Mouse (Mus musculus): ENCODE data around the gene Tm4sf19. TPM values are rescaled to one million over a fixed set of nuclear protein-coding genes. Genes with fewer than 3 reads are reported as not detected.

Tm4sf19 gene
- total RNA-seq, 1 experiment: not detected

GRCm38 (mm10) chr16:32407730-32408129 lies 7.4 kb downstream of the Tm4sf19 start:
- in situ Hi-C loops (cut with MboI; ENCODE audit: low sequenced_read_pairs in 2 of 2, unreplicated experiment in 2 of 2): no loop called here
- H3K27ac ChIP-seq (ENCODE audit: insufficient read depth, low read depth, low read length, poor library complexity, severe bottlenecking): no peak overlapping the region

GRCm38 (mm10) chr16:32417457-32417856 lies 17.2 kb downstream of the Tm4sf19 start:
- H3K9me3 ChIP-seq (ENCODE audit: control insufficient read depth, insufficient read depth, low read depth, low read length): no peaks in the 10 kb centered on the region
- in situ Hi-C loops (cut with MboI; ENCODE audit: low sequenced_read_pairs in 2 of 2, unreplicated experiment in 2 of 2): no loop called here
- TF ChIP-seq ZNF384 (IDR thresholded peaks at IDR 0.05; ENCODE audit: low read depth, low read length) (no peak), MAFK (IDR thresholded peaks at IDR 0.05; ENCODE audit: insufficient read depth, low read depth, low read length) (no peak), HCFC1 (IDR thresholded peaks at IDR 0.05; ENCODE audit: borderline replicate concordance, insufficient read depth, low read length) (no peak), CHD2 (IDR thresholded peaks at IDR 0.05; ENCODE audit: low read depth, low read length) (no peak), ZC3H11A (IDR thresholded peaks at IDR 0.05; ENCODE audit: borderline replicate concordance, low read depth, low read length) (no peak)
- no peak overlapping the region for H3K27ac ChIP-seq (ENCODE audit: insufficient read depth, low read depth, low read length, poor library complexity, severe bottlenecking)
- H3K4me1 ChIP-seq (ENCODE audit: control insufficient read depth in 2 of 2, insufficient read depth in 2 of 2, low read length in 2 of 2, poor library complexity in 1 of 2): no peaks in the 10 kb centered on the region; a peak in 1 of 4 replicates
- no peak overlapping the region for H3K9ac ChIP-seq (ENCODE audit: insufficient read depth, low read depth, low read length, poor library complexity, severe bottlenecking)
- H3K4me3 ChIP-seq (ENCODE audit: insufficient read depth in 1 of 2, low read depth in 1 of 2, low read length in 2 of 2, poor library complexity in 1 of 2, severe bottlenecking in 1 of 2): no peak overlapping the region
- no peak for DNase-seq (ENCODE audit: low read depth, low spot score)
- no peaks in the 10 kb centered on the region for H3K36me3 ChIP-seq (ENCODE audit: control insufficient read depth, insufficient read depth, low read length, poor library complexity, severe bottlenecking)

More at GRCm38 (mm10) chr16:32407730-32408129, 7.4 kb downstream of the Tm4sf19 start:
- Histone ChIP-seq H3K4me3 (ENCODE audit: insufficient read depth in 1 of 2, low read depth in 1 of 2, low read length in 2 of 2, poor library complexity in 1 of 2, severe bottlenecking in 1 of 2) (no peak overlapping the region), H3K9ac (ENCODE audit: insufficient read depth, low read depth, low read length, poor library complexity, severe bottlenecking) (no peak overlapping the region), H3K4me1 (ENCODE audit: control insufficient read depth in 2 of 2, insufficient read depth in 2 of 2, low read length in 2 of 2, poor library complexity in 1 of 2) (no peaks in the 10 kb centered on the region), H3K36me3 (ENCODE audit: control insufficient read depth, insufficient read depth, low read length, poor library complexity, severe bottlenecking) (no peaks in the 10 kb centered on the region), H3K9me3 (ENCODE audit: control insufficient read depth, insufficient read depth, low read depth, low read length) (no peaks in the 10 kb centered on the region)
- TF ChIP-seq ZNF384 (IDR thresholded peaks at IDR 0.05; ENCODE audit: low read depth, low read length) (no peak), ZC3H11A (IDR thresholded peaks at IDR 0.05; ENCODE audit: borderline replicate concordance, low read depth, low read length) (no peak), HCFC1 (IDR thresholded peaks at IDR 0.05; ENCODE audit: borderline replicate concordance, insufficient read depth, low read length) (no peak), CHD2 (IDR thresholded peaks at IDR 0.05; ENCODE audit: low read depth, low read length) (no peak), MAFK (IDR thresholded peaks at IDR 0.05; ENCODE audit: insufficient read depth, low read depth, low read length) (no peak)
- DNase-seq (ENCODE audit: low read depth, low spot score): no peak

GRCm38 (mm10) chr16:32419517-32420483 lies 19.5 kb downstream of the Tm4sf19 start, which contains the start of gene Tctex1d2:
Gene Tctex1d2, plus strand, starts transcription at chr16:32419702.
- Histone ChIP-seq H3K4me1 (ENCODE audit: control insufficient read depth in 2 of 2, insufficient read depth in 2 of 2, low read length in 2 of 2, poor library complexity in 1 of 2) (no peaks in the 10 kb centered on the region; a peak in 1 of 4 replicates), H3K36me3 (ENCODE audit: control insufficient read depth, insufficient read depth, low read length, poor library complexity, severe bottlenecking) (no peaks in the 10 kb centered on the region), H3K9ac (ENCODE audit: insufficient read depth, low read depth, low read length, poor library complexity, severe bottlenecking) (peak within 1 kb of the TSS; percentile 73), H3K4me3 (ENCODE audit: insufficient read depth in 1 of 2, low read depth in 1 of 2, low read length in 2 of 2, poor library complexity in 1 of 2, severe bottlenecking in 1 of 2) (peak within 1 kb of the TSS; percentile 83), H3K9me3 (ENCODE audit: control insufficient read depth, insufficient read depth, low read depth, low read length) (no peaks in the 10 kb centered on the region), H3K27ac (ENCODE audit: insufficient read depth, low read depth, low read length, poor library complexity, severe bottlenecking) (peak within 1 kb of the TSS; percentile 59)
- in situ Hi-C loops (cut with MboI; ENCODE audit: low sequenced_read_pairs in 2 of 2, unreplicated experiment in 2 of 2): no loop called here
- 0 out of 2 replicates have a peak, but pooled peaks have one; percentile 14 for TF ChIP-seq HCFC1 (IDR thresholded peaks at IDR 0.05; ENCODE audit: borderline replicate concordance, insufficient read depth, low read length)
- TF ChIP-seq ZC3H11A (IDR thresholded peaks at IDR 0.05; ENCODE audit: borderline replicate concordance, low read depth, low read length): no peak
- TF ChIP-seq ZNF384 (IDR thresholded peaks at IDR 0.05; ENCODE audit: low read depth, low read length): no peak
- TF ChIP-seq MAFK (IDR thresholded peaks at IDR 0.05; ENCODE audit: insufficient read depth, low read depth, low read length): no peak
- peak; percentile 93 for DNase-seq (ENCODE audit: low read depth, low spot score)

GRCm38 (mm10) chr16:32427506-32427905 lies 27.2 kb downstream of the Tm4sf19 start:
- no peaks in the 10 kb centered on the region for H3K9me3 ChIP-seq (ENCODE audit: control insufficient read depth, insufficient read depth, low read depth, low read length)
- DNase-seq (ENCODE audit: low read depth, low spot score): no peak
- in situ Hi-C loops (cut with MboI; ENCODE audit: low sequenced_read_pairs in 2 of 2, unreplicated experiment in 2 of 2): no loop called here
- H3K4me1 ChIP-seq (ENCODE audit: control insufficient read depth in 2 of 2, insufficient read depth in 2 of 2, low read length in 2 of 2, poor library complexity in 1 of 2): no peaks in the 10 kb centered on the region
- H3K4me3 ChIP-seq (ENCODE audit: insufficient read depth in 1 of 2, low read depth in 1 of 2, low read length in 2 of 2, poor library complexity in 1 of 2, severe bottlenecking in 1 of 2): no peak overlapping the region
- no peak overlapping the region for H3K9ac ChIP-seq (ENCODE audit: insufficient read depth, low read depth, low read length, poor library complexity, severe bottlenecking)
- no peak for TF ChIP-seq CHD2 (IDR thresholded peaks at IDR 0.05; ENCODE audit: low read depth, low read length)
- no peak for TF ChIP-seq ZC3H11A (IDR thresholded peaks at IDR 0.05; ENCODE audit: borderline replicate concordance, low read depth, low read length)
- no peak for TF ChIP-seq ZNF384 (IDR thresholded peaks at IDR 0.05; ENCODE audit: low read depth, low read length)
- no peak for TF ChIP-seq HCFC1 (IDR thresholded peaks at IDR 0.05; ENCODE audit: borderline replicate concordance, insufficient read depth, low read length)
- TF ChIP-seq MAFK (IDR thresholded peaks at IDR 0.05; ENCODE audit: insufficient read depth, low read depth, low read length): no peak
- no peaks in the 10 kb centered on the region for H3K36me3 ChIP-seq (ENCODE audit: control insufficient read depth, insufficient read depth, low read length, poor library complexity, severe bottlenecking)
- no peak overlapping the region for H3K27ac ChIP-seq (ENCODE audit: insufficient read depth, low read depth, low read length, poor library complexity, severe bottlenecking)

All from ES-E14 (cell line).